Mouse (Mus musculus): ENCODE measurements around the gene Slc34a2. TPM values are rescaled to one million over a fixed set of nuclear protein-coding genes. Genes with fewer than 3 reads are reported as not detected.

Gene Slc34a2
- polyA plus RNA-seq, 1 experiment from 2014 or later: 3.9 TPM

DNA sequence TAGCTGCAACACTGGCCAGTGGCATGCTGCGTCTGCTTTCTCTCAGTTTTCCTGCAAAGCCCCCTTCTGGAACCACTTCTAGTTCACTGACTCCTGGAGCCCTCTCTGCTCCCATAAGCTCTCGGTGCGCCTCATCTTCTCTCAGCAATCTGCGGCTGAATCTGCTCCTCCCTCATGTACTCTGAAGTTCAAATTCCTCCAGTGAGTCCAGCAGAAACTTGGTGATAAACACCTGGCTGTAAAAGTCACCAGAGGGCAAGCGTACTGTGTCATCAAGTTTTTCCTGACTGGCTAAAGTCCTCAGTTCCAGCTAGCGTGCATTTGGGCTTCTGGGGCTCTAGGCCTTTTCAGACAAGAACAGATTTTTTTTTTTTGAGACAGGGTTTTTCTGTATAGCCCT is 36.7 kb downstream of the Slc34a2 start:
- DNase-seq (ENCODE audit: low spot score) (peak; percentile 14), ATAC-seq (replicated peaks; ENCODE audit: low FRiP score, low read depth) (no peak; the same call in 1 of the 2 replicates)
- no peaks in the 10 kb centered on the region for H3K36me3 ChIP-seq (ENCODE audit: insufficient read depth, low read length)
- no peak overlapping the region for H3K27ac ChIP-seq
- TF ChIP-seq CTCF (IDR thresholded peaks at IDR 0.05; ENCODE audit: low read depth): no peak
- H3K9me3 ChIP-seq (replicated peaks; ENCODE audit: low read length): no peaks in the 10 kb centered on the region
- no peaks in the 10 kb centered on the region for H3K4me1 ChIP-seq (replicated peaks; ENCODE audit: insufficient read depth, low read length)
- H3K27me3 ChIP-seq (ENCODE audit: insufficient read depth, low read length): no peaks in the 10 kb centered on the region
- H3K4me3 ChIP-seq (replicated peaks; ENCODE audit: low read depth, low read length): no peak overlapping the region
- 59% methylated on average over 6 of the region's 6 CpGs for WGBS
- H3K9ac ChIP-seq (ENCODE audit: low read depth, low read length): no peak overlapping the region
- no peak overlapping the region for H3K4me2 ChIP-seq (ENCODE audit: low read length)

DNA sequence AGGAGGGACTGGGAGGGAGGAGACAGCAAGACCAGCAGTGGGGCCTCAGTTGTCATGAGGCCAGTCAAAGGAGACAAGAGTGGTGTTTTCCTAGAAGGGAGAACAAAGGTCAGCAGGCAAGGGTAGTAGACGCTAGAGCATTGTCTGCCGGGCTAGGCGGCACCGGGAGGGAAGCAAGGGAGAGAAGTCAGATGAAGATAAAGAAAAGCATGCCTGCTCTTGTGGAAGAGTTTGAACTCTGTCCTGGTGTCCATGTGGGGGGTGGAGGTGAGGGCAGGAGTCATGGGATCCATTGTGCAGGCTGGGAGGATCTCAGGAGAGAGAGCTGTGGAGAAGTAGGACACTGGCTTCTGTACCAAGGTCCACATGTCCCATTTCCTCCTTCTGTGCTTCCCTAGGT is 40.6 kb downstream of the Slc34a2 start:
- peak; percentile 9 for DNase-seq (ENCODE audit: low spot score)
- no peaks in the 10 kb centered on the region for H3K36me3 ChIP-seq (ENCODE audit: insufficient read depth, low read length)
- no peaks in the 10 kb centered on the region for H3K4me1 ChIP-seq (replicated peaks; ENCODE audit: insufficient read depth, low read length)
- H3K4me2 ChIP-seq (ENCODE audit: low read length): no peak overlapping the region
- TF ChIP-seq CTCF (IDR thresholded peaks at IDR 0.05; ENCODE audit: low read depth): no peak
- WGBS: 67% methylated on average over 4 of the region's 4 CpGs
- no peaks in the 10 kb centered on the region for H3K27me3 ChIP-seq (ENCODE audit: insufficient read depth, low read length)
- H3K4me3 ChIP-seq (replicated peaks; ENCODE audit: low read depth, low read length): no peak overlapping the region
- H3K9ac ChIP-seq (ENCODE audit: low read depth, low read length): no peak overlapping the region
- peak; percentile 88 for ATAC-seq (replicated peaks; ENCODE audit: low FRiP score, low read depth)
- H3K9me3 ChIP-seq (replicated peaks; ENCODE audit: low read length): no peaks in the 10 kb centered on the region
- no peak overlapping the region for H3K27ac ChIP-seq

DNA sequence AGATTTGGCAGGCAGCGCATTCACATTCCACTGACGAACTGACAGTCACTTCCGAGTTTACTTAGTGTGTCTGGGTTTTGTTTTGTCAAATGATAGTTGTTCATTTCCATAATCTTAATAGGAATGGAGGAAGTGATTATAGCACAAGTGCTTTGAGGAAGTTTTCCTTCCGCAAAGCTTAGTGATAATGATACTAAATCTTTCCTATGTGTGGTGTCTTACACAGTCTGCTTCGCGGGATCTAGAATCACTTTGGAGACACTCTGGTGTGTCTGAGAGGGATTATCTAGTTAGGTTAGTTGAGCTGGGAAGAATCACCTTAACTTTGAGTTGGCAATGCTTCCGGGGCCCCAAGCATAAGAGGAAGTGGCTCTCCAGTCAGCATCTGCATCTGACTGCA is 49.6 kb downstream of the Slc34a2 start:
- H3K36me3 ChIP-seq (ENCODE audit: insufficient read depth, low read length): no peaks in the 10 kb centered on the region
- no peaks in the 10 kb centered on the region for H3K27me3 ChIP-seq (ENCODE audit: insufficient read depth, low read length)
- DNase-seq (ENCODE audit: low spot score) (no peak), ATAC-seq (replicated peaks; ENCODE audit: low FRiP score, low read depth) (no peak)
- 71% methylated on average over 7 of the region's 7 CpGs for WGBS
- H3K4me2 ChIP-seq (ENCODE audit: low read length): no peak overlapping the region
- H3K9me3 ChIP-seq (replicated peaks; ENCODE audit: low read length): no peaks in the 10 kb centered on the region
- no peak for TF ChIP-seq CTCF (IDR thresholded peaks at IDR 0.05; ENCODE audit: low read depth)
- no peak overlapping the region for H3K4me3 ChIP-seq (replicated peaks; ENCODE audit: low read depth, low read length)
- no peaks in the 10 kb centered on the region for H3K4me1 ChIP-seq (replicated peaks; ENCODE audit: insufficient read depth, low read length)
- no peak overlapping the region for H3K27ac ChIP-seq
- H3K9ac ChIP-seq (ENCODE audit: low read depth, low read length): no peak overlapping the region

DNA sequence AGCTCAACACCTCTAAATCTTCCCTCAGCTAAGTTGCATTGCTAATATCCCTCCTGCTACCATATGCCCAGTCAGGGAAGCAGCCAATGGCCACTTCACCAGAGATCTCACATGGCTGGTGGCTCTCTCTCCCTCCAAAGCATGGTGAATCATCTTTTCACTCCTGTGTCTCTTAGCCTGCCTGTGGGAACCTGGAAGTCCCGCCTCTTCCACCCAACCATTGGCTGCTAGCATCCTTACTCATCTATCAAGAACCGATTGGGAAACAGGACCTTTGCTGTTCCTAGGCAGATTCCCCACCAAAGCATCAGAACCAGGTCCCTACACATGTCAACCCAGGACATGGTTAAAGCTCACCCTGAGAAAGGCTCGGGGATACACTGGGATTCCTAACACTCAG is 53.5 kb downstream of the Slc34a2 start:
- Histone ChIP-seq H3K4me3 (replicated peaks; ENCODE audit: low read depth, low read length) (no peak overlapping the region), H3K4me1 (replicated peaks; ENCODE audit: insufficient read depth, low read length) (no peaks in the 10 kb centered on the region), H3K27ac (no peak overlapping the region), H3K27me3 (ENCODE audit: insufficient read depth, low read length) (no peaks in the 10 kb centered on the region), H3K36me3 (ENCODE audit: insufficient read depth, low read length) (no peaks in the 10 kb centered on the region), H3K9me3 (replicated peaks; ENCODE audit: low read length) (no peaks in the 10 kb centered on the region), H3K4me2 (ENCODE audit: low read length) (no peak overlapping the region), H3K9ac (ENCODE audit: low read depth, low read length) (no peak overlapping the region)
- DNase-seq (ENCODE audit: low spot score) (no peak), ATAC-seq (replicated peaks; ENCODE audit: low FRiP score, low read depth) (no peak)
- 69% methylated on average over 3 of the region's 3 CpGs for WGBS
- TF ChIP-seq CTCF (IDR thresholded peaks at IDR 0.05; ENCODE audit: low read depth): no peak

DNA sequence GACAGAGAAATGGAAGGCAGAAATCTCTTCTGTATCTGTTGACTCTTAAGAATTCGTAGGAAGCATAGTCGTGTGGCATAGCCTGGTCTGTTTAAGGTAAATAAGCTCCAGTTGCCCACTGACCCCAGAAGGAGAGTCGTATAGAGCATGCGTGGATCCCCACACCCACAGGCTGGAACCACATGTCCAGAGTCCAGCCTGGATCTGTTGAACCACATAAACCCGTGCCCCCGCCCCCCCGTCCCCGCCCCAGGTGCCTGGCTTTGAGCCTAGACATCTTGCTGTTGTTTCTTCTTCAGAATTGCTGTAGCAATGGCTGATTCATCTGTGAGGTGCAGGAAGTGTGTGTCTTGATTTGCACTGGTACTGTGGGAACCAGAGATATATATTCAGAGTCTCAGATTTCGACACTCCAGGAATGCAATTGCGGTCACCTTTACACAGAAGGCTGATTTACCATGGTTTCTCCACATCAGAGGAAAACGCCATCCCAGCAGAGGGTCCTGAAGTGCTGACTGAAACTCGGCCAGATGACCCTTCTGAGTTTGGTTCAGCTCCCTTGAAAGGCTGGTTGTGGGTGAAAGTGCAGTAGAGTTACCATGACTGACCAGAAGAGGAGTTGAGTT is 64.1 kb downstream of the Slc34a2 start:
- H3K36me3 ChIP-seq (ENCODE audit: insufficient read depth, low read length): no peaks in the 10 kb centered on the region
- H3K4me1 ChIP-seq (replicated peaks; ENCODE audit: insufficient read depth, low read length): peaks cover 15% of the 10 kb centered on the region; the same call in 1 of the 2 replicates
- H3K4me3 ChIP-seq (replicated peaks; ENCODE audit: low read depth, low read length): no peak overlapping the region
- no peak for DNase-seq (ENCODE audit: low spot score)
- no peak overlapping the region for H3K4me2 ChIP-seq (ENCODE audit: low read length)
- TF ChIP-seq CTCF (IDR thresholded peaks at IDR 0.05; ENCODE audit: low read depth): no peak
- WGBS: 46% methylated on average over 12 of the region's 12 CpGs
- H3K27ac ChIP-seq: peak overlapping the region; percentile 51
- ATAC-seq (replicated peaks; ENCODE audit: low FRiP score, low read depth): peak; percentile 77
- no peaks in the 10 kb centered on the region for H3K9me3 ChIP-seq (replicated peaks; ENCODE audit: low read length)
- H3K9ac ChIP-seq (ENCODE audit: low read depth, low read length): no peak overlapping the region
- no peaks in the 10 kb centered on the region for H3K27me3 ChIP-seq (ENCODE audit: insufficient read depth, low read length)

DNA sequence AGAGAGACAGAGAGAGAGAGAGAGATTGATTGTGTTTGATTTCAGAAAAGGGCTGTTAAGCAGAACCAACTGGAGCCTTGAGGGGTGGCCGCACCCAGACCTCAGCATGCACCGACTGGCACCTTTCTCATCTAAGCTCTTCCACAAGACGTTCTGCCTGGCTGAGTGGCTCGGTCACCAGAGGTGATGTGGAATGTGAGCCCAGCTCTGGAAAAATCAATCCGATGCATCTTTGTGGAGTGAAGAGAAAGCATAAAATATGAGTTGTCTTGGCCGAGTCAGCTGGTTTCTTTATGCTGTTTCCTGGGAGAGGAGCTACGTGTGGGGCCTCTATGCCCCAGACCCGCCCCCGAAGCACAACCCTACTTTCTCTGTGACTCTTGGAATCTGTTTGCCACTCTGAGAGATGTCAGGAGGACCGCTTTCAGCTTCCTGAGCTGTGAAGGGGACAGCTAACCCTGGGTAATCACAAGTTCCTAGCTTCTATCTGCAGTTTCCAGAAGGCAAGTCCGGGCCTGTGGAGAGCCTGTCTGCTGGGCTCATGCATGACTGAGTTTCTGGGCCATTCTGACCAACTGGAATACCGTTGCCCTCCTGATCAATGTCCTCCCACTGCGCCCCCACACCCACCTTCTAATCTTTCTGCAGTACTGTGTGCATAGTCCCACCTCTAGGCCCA is 66.4 kb downstream of the Slc34a2 start:
- Histone ChIP-seq H3K4me3 (replicated peaks; ENCODE audit: low read depth, low read length) (no peak overlapping the region), H3K27ac (peak overlapping the region; percentile 68; the same call in 1 of the 2 replicates), H3K4me1 (replicated peaks; ENCODE audit: insufficient read depth, low read length) (peaks cover 15% of the 10 kb centered on the region; the same call in 1 of the 2 replicates), H3K9me3 (replicated peaks; ENCODE audit: low read length) (no peaks in the 10 kb centered on the region), H3K36me3 (ENCODE audit: insufficient read depth, low read length) (no peaks in the 10 kb centered on the region), H3K4me2 (ENCODE audit: low read length) (peak overlapping the region; percentile 13; the same call in 1 of the 2 replicates), H3K27me3 (ENCODE audit: insufficient read depth, low read length) (no peaks in the 10 kb centered on the region), H3K9ac (ENCODE audit: low read depth, low read length) (no peak overlapping the region)
- WGBS: 40% methylated on average over 13 of the region's 13 CpGs
- no peak for TF ChIP-seq CTCF (IDR thresholded peaks at IDR 0.05; ENCODE audit: low read depth)
- ATAC-seq (replicated peaks; ENCODE audit: low FRiP score, low read depth): peak; percentile 47
- DNase-seq (ENCODE audit: low spot score): peak; percentile 44
